Comparison of ENCODE assay signal across 10 mouse cellular contexts in genomic region chr2:68885766-68886496, GRCm38 (mm10). TPM values are rescaled to one million over a fixed set of nuclear protein-coding genes. Genes with fewer than 3 reads are reported as not detected.
DNase-seq lines count a peak whose midpoint lies in the region; ATAC-seq lines count a peak whose summit lies in the region.
"Had no signal": no experiment of that assay in that cellular context is flagged by ENCODE, and none has a peak within 500 bp of the region (broad histone marks: within the 10 kb centered on the region; RNA-seq: fewer than 3 reads in every experiment).

No protein-coding gene starts in this region.

- no peak overlapping the region for H3K9ac ChIP-seq in neural tube, embryonic 15.5 days (replicated peaks)
- H3K9ac ChIP-seq in forebrain, embryonic 16.5 days (replicated peaks; ENCODE audit: low read depth, low read length) = no peak overlapping the region
- H3K9ac ChIP-seq in liver, embryonic 11.5 days (ENCODE audit: low read depth, low read length) = no peak overlapping the region
- H3K9ac ChIP-seq: liver, embryonic 13.5 days had no signal

- no peaks in the 10 kb centered on the region for H3K27me3 ChIP-seq in heart, embryonic 10.5 days (ENCODE audit: insufficient read depth, poor library complexity, severe bottlenecking)
- H3K27me3 ChIP-seq in neural tube, embryonic 15.5 days (replicated peaks) = no peaks in the 10 kb centered on the region
- no peaks in the 10 kb centered on the region for H3K27me3 ChIP-seq in forebrain, embryonic 16.5 days (replicated peaks; ENCODE audit: control insufficient read depth, insufficient read depth, low read length)
- no peaks in the 10 kb centered on the region for H3K27me3 ChIP-seq in liver, embryonic 11.5 days (replicated peaks; ENCODE audit: control insufficient read depth, insufficient read depth, low read length)
- H3K27me3 ChIP-seq: liver, embryonic 13.5 days had no signal

- H3K4me2 ChIP-seq in neural tube, embryonic 15.5 days = no peak overlapping the region
- H3K4me2 ChIP-seq in forebrain, embryonic 16.5 days (ENCODE audit: low read length) = no peak overlapping the region
- H3K4me2 ChIP-seq in liver, embryonic 11.5 days = no peak overlapping the region
- H3K4me2 ChIP-seq: liver, embryonic 13.5 days had no signal

- H3K4me3 ChIP-seq in heart, embryonic 10.5 days = no peak overlapping the region
- no peak overlapping the region for H3K4me3 ChIP-seq in neural tube, embryonic 15.5 days (replicated peaks)
- no peak overlapping the region for H3K4me3 ChIP-seq in forebrain, embryonic 16.5 days (replicated peaks; ENCODE audit: low read length)
- H3K4me3 ChIP-seq in liver, embryonic 11.5 days (ENCODE audit: low read depth, low read length) = no peak overlapping the region
- H3K4me3 ChIP-seq: liver, embryonic 13.5 days had no signal

- peaks cover 33% of the 10 kb centered on the region for H3K4me1 ChIP-seq in heart, embryonic 10.5 days
- H3K4me1 ChIP-seq in neural tube, embryonic 15.5 days = peaks cover 11% of the 10 kb centered on the region; the same call in 1 of the 2 replicates
- H3K4me1 ChIP-seq in forebrain, embryonic 16.5 days (replicated peaks; ENCODE audit: control insufficient read depth, insufficient read depth, low read length) = peaks cover 3% of the 10 kb centered on the region; the same call in 1 of the 2 replicates
- H3K4me1 ChIP-seq in liver, embryonic 11.5 days (replicated peaks; ENCODE audit: control insufficient read depth, insufficient read depth, low read length) = peaks cover 10% of the 10 kb centered on the region; the same call in 1 of the 2 replicates

- 45% methylated on average over 4 of the region's 4 CpGs for WGBS in heart, embryonic 10.5 days
- 39% methylated on average over 4 of the region's 4 CpGs for WGBS in neural tube, embryonic 15.5 days
- WGBS in forebrain, embryonic 16.5 days = 35% methylated on average over 4 of the region's 4 CpGs
- WGBS in liver, embryonic 11.5 days = 46% methylated on average over 4 of the region's 4 CpGs

- no peaks in the 10 kb centered on the region for H3K9me3 ChIP-seq in heart, embryonic 10.5 days
- no peaks in the 10 kb centered on the region for H3K9me3 ChIP-seq in neural tube, embryonic 15.5 days (replicated peaks)
- H3K9me3 ChIP-seq in forebrain, embryonic 16.5 days (ENCODE audit: control insufficient read depth, low read length) = no peaks in the 10 kb centered on the region
- H3K9me3 ChIP-seq in liver, embryonic 11.5 days (ENCODE audit: control insufficient read depth, low read length) = no peaks in the 10 kb centered on the region
- H3K9me3 ChIP-seq: liver, embryonic 13.5 days had no signal

- H3K27ac ChIP-seq in heart, embryonic 10.5 days = no peak overlapping the region
- no peak overlapping the region for H3K27ac ChIP-seq in neural tube, embryonic 15.5 days (replicated peaks)
- H3K27ac ChIP-seq in forebrain, embryonic 16.5 days (ENCODE audit: low read length) = no peak overlapping the region
- no peak overlapping the region for H3K27ac ChIP-seq in liver, embryonic 11.5 days (ENCODE audit: low read depth, low read length)
- H3K27ac ChIP-seq: liver, embryonic 13.5 days had no signal

- DNase-seq in heart, postnatal 4 days = peak; percentile 45
- no peak for DNase-seq in heart, embryonic 10.5 days (ENCODE audit: low spot score)
- peak; percentile 35 for DNase-seq in neural tube, embryonic 10.5 days (ENCODE audit: extremely low spot score, low spot score)
- DNase-seq in kidney, postnatal 14 days = peak; percentile 33
- no peak for DNase-seq in ovary, postnatal 14 days (ENCODE audit: low spot score)
- no peak for DNase-seq in liver, embryonic 11.5 days (ENCODE audit: low spot score)
- DNase-seq: adrenal gland, adult 8-10 months; liver, embryonic 13.5 days had no signal

- no peaks in the 10 kb centered on the region for H3K36me3 ChIP-seq in heart, embryonic 10.5 days
- no peaks in the 10 kb centered on the region for H3K36me3 ChIP-seq in neural tube, embryonic 15.5 days
- H3K36me3 ChIP-seq in forebrain, embryonic 16.5 days (ENCODE audit: control insufficient read depth, insufficient read depth) = no peaks in the 10 kb centered on the region
- no peaks in the 10 kb centered on the region for H3K36me3 ChIP-seq in liver, embryonic 11.5 days (ENCODE audit: control insufficient read depth, insufficient read depth, low read length)
- H3K36me3 ChIP-seq: liver, embryonic 13.5 days had no signal

- ATAC-seq in neural tube, embryonic 15.5 days (ENCODE audit: low FRiP score) = no peak
- ATAC-seq in forebrain, embryonic 16.5 days = no peak
- ATAC-seq in liver, embryonic 11.5 days (replicated peaks; ENCODE audit: low FRiP score) = no peak

RNA-seq across cellular contexts. Expression of gene Cers6, which starts 24.7 kb away (rescaled TPM):
- 10 to 100 TPM; 20.7 to 24.4 TPM for total RNA-seq in heart, postnatal 4 days (2021)
- polyA plus RNA-seq in heart, embryonic 10.5 days (2016; fragmentation: Nextera tagmentation; extraction: Ambion mirVana) = 23.5 and 28.8 TPM in 2 replicates
- polyA plus RNA-seq in neural tube, embryonic 15.5 days (2015; fragmentation: Nextera tagmentation; extraction: Ambion mirVana) = 51.1 and 52.1 TPM in 2 replicates
- 62.3 and 74.4 TPM in 2 replicates for polyA plus RNA-seq in forebrain, embryonic 16.5 days (2015; fragmentation: Nextera tagmentation; extraction: Ambion mirVana)
- polyA plus RNA-seq in liver, embryonic 11.5 days (2014; fragmentation: Nextera tagmentation; extraction: Ambion mirVana) = 14.9 and 17.6 TPM in 2 replicates

Comparison
In these comparisons a context has a peak if more than half of its experiments do, and no peak if none do; other contexts are left out.
1. DNase-seq: peak in heart, postnatal 4 days (single experiment), neural tube, embryonic 10.5 days (single experiment) and kidney, postnatal 14 days (single experiment); none in heart, embryonic 10.5 days (single experiment), ovary, postnatal 14 days (single experiment) and liver, embryonic 11.5 days (single experiment).